Mouse (Mus musculus) G1E (cell line): ENCODE data around the gene Wwox.

Experiments used
- CTCF ChIP-seq: IDR thresholded peaks from 2 replicates; pipeline ENCODE4 v1.5.1; 2012; ENCODE audit warnings: low read depth, low read length, inconsistent platforms, mixed read lengths
- GATA1 ChIP-seq: IDR thresholded peaks from 2 replicates; pipeline ENCODE4 v1.6.1; 2012; ENCODE audit warnings: borderline replicate concordance, low read length, inconsistent platforms, mixed read lengths
- GATA2 ChIP-seq: IDR thresholded peaks from 2 replicates; pipeline ENCODE4 v1.6.1; 2012; ENCODE audit warnings: low read depth, low read length, inconsistent platforms, borderline replicate concordance
- POLR2AphosphoS5 ChIP-seq: IDR thresholded peaks from 2 replicates; pipeline ENCODE4 v1.6.1; 2012; ENCODE audit warnings: low read depth, low read length, inconsistent platforms; ENCODE audit not compliant: insufficient replicate concordance
- TAL1 ChIP-seq: conservative IDR thresholded peaks from 2 replicates; pipeline ENCODE4 v1.6.1; 2012; ENCODE audit warnings: low read depth, low read length, inconsistent platforms, mixed read lengths

- no peak for TF ChIP-seq TAL1
- TF ChIP-seq CTCF: no peak
- TF ChIP-seq GATA1: no peak
- no peak for TF ChIP-seq POLR2AphosphoS5
- no peak for TF ChIP-seq GATA2
Observed at GRCm38 (mm10) chr8:114962494-114962893, 523.0 kb downstream of the Wwox start.
